Mouse (Mus musculus) mesoderm, embryonic 11.5 days (tissue): ENCODE measurements around the gene Masp1.
A peak's percentile ranks its signal among the peaks of the same experiment; 100 is the strongest.

Experiments used
- DNase-seq: peaks from one replicate; pipeline ENCODE4 v3.0.0-alpha.2; 2012; ENCODE audit warnings: low read depth, low spot score

Masp1 gene

GRCm38 (mm10) chr16:23463671-23464347 is 56.8 kb downstream of the Masp1 start:
- no peak for DNase-seq

GRCm38 (mm10) chr16:23458906-23459588 is 61.6 kb downstream of the Masp1 start:
- DNase-seq: no peak

GRCm38 (mm10) chr16:23457338-23457737 is 63.3 kb downstream of the Masp1 start:
- DNase-seq: no peak

- peak; percentile 6 for DNase-seq
Observed at GRCm38 (mm10) chr16:23456534-23456933, 64.1 kb downstream of the Masp1 start.

GRCm38 (mm10) chr16:23454376-23454775 is 66.2 kb downstream of the Masp1 start:
- no peak for DNase-seq

GRCm38 (mm10) chr16:23452476-23452875 is 68.1 kb downstream of the Masp1 start:
- peak; percentile 77 for DNase-seq

- DNase-seq: no peak
Observed at GRCm38 (mm10) chr16:23450816-23451215, 69.8 kb downstream of the Masp1 start.

GRCm38 (mm10) chr16:23449946-23450345 is 70.7 kb downstream of the Masp1 start:
- DNase-seq: no peak

GRCm38 (mm10) chr16:23444231-23444630 is 76.4 kb downstream of the Masp1 start:
- no peak for DNase-seq

- no peak for DNase-seq
Observed at GRCm38 (mm10) chr16:23437404-23438166, 83.0 kb downstream of the Masp1 start.

- no peak for DNase-seq
Observed at GRCm38 (mm10) chr16:23429991-23430390, 90.6 kb downstream of the Masp1 start.

- DNase-seq: no peak
Observed at GRCm38 (mm10) chr16:23428647-23429319, 91.8 kb downstream of the Masp1 start, which contains the start of gene Rtp1. Gene Rtp1 (plus strand): TSS chr16:23429133.

GRCm38 (mm10) chr16:23427701-23428100 is 92.9 kb downstream of the Masp1 start:
- DNase-seq: no peak

- no peak for DNase-seq
Observed at GRCm38 (mm10) chr16:23423825-23424224, 96.8 kb downstream of the Masp1 start.

- DNase-seq: no peak
Observed at GRCm38 (mm10) chr16:23419565-23420085, 101.0 kb downstream of the Masp1 start.

GRCm38 (mm10) chr16:23417456-23418240 is 103.0 kb downstream of the Masp1 start:
- DNase-seq: peak; percentile 14

GRCm38 (mm10) chr16:23416657-23417293 is 103.8 kb downstream of the Masp1 start:
- DNase-seq: peak; percentile 45

- peak; percentile 29 for DNase-seq
Observed at GRCm38 (mm10) chr16:23416261-23416656, 104.4 kb downstream of the Masp1 start.

- no peak for DNase-seq
Observed at GRCm38 (mm10) chr16:23412930-23413329, 107.7 kb downstream of the Masp1 start.
